Comparison of ENCODE assay signal across 8 mouse cellular contexts in the genomic region with DNA sequence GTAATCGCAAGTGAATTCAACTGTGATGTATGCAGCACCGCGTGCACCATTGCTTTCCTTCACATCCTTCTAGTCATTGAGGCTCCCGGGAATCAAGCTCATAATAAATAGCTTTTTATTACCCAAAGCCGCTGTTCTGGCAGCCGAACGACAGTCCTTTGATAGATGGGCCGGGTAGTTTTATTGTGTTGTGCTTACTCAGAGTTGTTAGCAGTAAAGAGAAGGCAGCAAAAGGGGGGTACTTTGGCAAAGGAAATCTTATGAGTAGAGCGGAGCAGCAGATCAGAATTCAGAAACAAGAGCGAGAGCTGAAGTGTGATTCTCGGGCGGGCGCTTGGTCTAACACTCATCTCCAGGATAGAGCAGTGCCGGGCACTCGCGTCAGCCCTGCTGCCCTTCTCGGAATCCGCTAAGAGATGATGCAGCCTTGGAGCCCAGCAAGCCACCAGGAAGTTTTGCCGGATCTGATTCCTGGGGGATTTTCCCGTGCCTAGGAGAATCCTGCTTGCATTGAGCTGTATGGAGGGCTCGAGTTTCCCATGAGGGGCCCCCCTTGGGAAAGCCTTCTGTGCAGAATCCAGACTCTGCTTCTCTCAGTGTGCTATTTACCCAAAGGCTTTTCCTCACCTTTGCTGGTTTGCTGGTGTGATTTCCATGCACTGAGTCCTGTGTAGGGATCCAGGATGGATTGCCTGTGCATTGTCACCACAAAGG.
DNase-seq lines count a peak whose midpoint lies in the region; ATAC-seq and TF ChIP-seq lines count a peak whose summit lies in the region.

No protein-coding gene starts in this region.

- intact Hi-C loops in left cerebral cortex, postnatal 25 days (cut with DNase I) = loop anchor here (5.0 kb wide), 1 partner anchor 40 kb away; no protein-coding TSS in a partner anchor

- TF ChIP-seq CTCF in kidney, adult 2 months (conservative IDR thresholded peaks at IDR 0.05; ENCODE audit: insufficient read depth, insufficient read length, low read depth, low read length) = no peak

- no peak overlapping the region for H3K4me3 ChIP-seq in kidney, adult 2 months (ENCODE audit: insufficient read depth, low read depth, low read length)
- H3K4me3 ChIP-seq in hindbrain, embryonic 10.5 days = peak overlapping the region; percentile 57
- peak overlapping the region; percentile 40 for H3K4me3 ChIP-seq in neural tube, embryonic 11.5 days (ENCODE audit: low read depth, low read length)

- H3K4me1 ChIP-seq in kidney, adult 2 months (ENCODE audit: control insufficient read depth, insufficient read depth, low read length) = no peaks in the 10 kb centered on the region
- peaks cover 12% of the 10 kb centered on the region for H3K4me1 ChIP-seq in hindbrain, embryonic 10.5 days (replicated peaks)
- H3K4me1 ChIP-seq in neural tube, embryonic 11.5 days (ENCODE audit: control insufficient read depth, insufficient read depth, low read length) = peaks cover 3% of the 10 kb centered on the region; the same call in 1 of the 2 replicates

- H3K36me3 ChIP-seq in kidney, adult 2 months (ENCODE audit: control insufficient read depth, insufficient read depth, low read length) = no peaks in the 10 kb centered on the region
- no peaks in the 10 kb centered on the region for H3K36me3 ChIP-seq in hindbrain, embryonic 10.5 days
- H3K36me3 ChIP-seq in neural tube, embryonic 11.5 days (ENCODE audit: control insufficient read depth, insufficient read depth, low read length) = no peaks in the 10 kb centered on the region

- no peaks in the 10 kb centered on the region for H3K9me3 ChIP-seq in hindbrain, embryonic 10.5 days
- H3K9me3 ChIP-seq in neural tube, embryonic 11.5 days (ENCODE audit: control insufficient read depth, low read length) = no peaks in the 10 kb centered on the region

- no peaks in the 10 kb centered on the region for H3K27me3 ChIP-seq in kidney, adult 2 months (replicated peaks; ENCODE audit: control insufficient read depth, insufficient read depth, low read length)
- peaks cover 17% of the 10 kb centered on the region for H3K27me3 ChIP-seq in hindbrain, embryonic 10.5 days (ENCODE audit: insufficient read depth, poor library complexity, severe bottlenecking)
- H3K27me3 ChIP-seq in neural tube, embryonic 11.5 days (ENCODE audit: control insufficient read depth, insufficient read depth, low read length) = no peaks in the 10 kb centered on the region

- peak; percentile 66 for ATAC-seq in neural tube, embryonic 11.5 days (ENCODE audit: insufficient read depth, low FRiP score, low TSS enrichment)
- no peak for ATAC-seq in inflammation-experienced regulatory T-cells, adult 6 months

- TF ChIP-seq POLR2A in kidney, adult 2 months (IDR thresholded peaks at IDR 0.05; ENCODE audit: low read depth, low read length) = no peak

- under 1% methylated on average over 21 of the region's 21 CpGs for WGBS in kidney, adult 2 months
- 1% methylated on average over 21 of the region's 21 CpGs for WGBS in hindbrain, embryonic 10.5 days
- WGBS in neural tube, embryonic 11.5 days = under 1% methylated on average over 21 of the region's 21 CpGs

- DNase-seq in kidney, postnatal 4 days = peak; percentile 22 to 38
- DNase-seq in kidney, adult 2 months = no peak
- DNase-seq in embryo, embryonic 10 days (ENCODE audit: low spot score) = peak; percentile 57
- DNase-seq in hindbrain, embryonic 10.5 days (ENCODE audit: low spot score) = peak; percentile 57
- peak; percentile 65 to 66 for DNase-seq in left cerebral cortex, postnatal 25 days (ENCODE audit: low spot score in 2 of 2)
- DNase-seq in neural tube, embryonic 11.5 days (ENCODE audit: low spot score) = peak; percentile 62
- DNase-seq in thymus, postnatal 36 days = no peak

- no peak overlapping the region for H3K27ac ChIP-seq in kidney, adult 2 months (ENCODE audit: insufficient read depth, low read depth, low read length)
- peak overlapping the region; percentile 68 for H3K27ac ChIP-seq in hindbrain, embryonic 10.5 days
- 0 out of 2 replicates have a peak overlapping the region, but pooled peaks have one; percentile 7 for H3K27ac ChIP-seq in neural tube, embryonic 11.5 days (ENCODE audit: low read depth, low read length)

- H3K4me2 ChIP-seq in neural tube, embryonic 11.5 days (ENCODE audit: low read depth) = peak overlapping the region; percentile 73

- H3K9ac ChIP-seq in neural tube, embryonic 11.5 days (ENCODE audit: low read length) = peak overlapping the region; percentile 50; the same call in 1 of the 2 replicates

Comparison
In these comparisons a context has a peak if more than half of its experiments do, and no peak if none do; other contexts are left out.
1. DNase-seq: peak in kidney, postnatal 4 days (2 of 2), embryo, embryonic 10 days (single experiment), hindbrain, embryonic 10.5 days (single experiment), left cerebral cortex, postnatal 25 days (2 of 2) and neural tube, embryonic 11.5 days (single experiment); none in kidney, adult 2 months (single experiment) and thymus, postnatal 36 days (0 of 2).